24 mouse cellular contexts compared by ENCODE assay signal in the genomic region with DNA sequence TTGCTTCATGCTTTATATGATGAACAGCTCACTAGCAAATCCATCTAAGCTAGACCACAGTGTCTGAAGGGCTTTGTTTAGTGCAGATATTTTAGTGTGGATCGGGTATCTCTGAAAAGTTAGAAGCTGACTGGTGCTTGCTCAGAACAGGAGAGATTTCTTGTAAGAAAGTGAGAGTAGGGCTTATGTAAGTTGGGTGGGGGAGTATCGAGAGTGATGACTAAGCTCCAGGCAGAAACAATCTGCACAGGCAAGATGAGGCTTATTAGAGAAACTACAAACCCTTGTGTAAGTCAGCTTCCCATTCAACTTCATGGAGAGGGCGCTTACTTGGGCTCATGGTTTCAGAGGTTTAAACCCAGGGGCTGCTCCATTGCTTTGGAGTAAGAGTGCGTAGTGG.
DNase-seq lines count a peak whose midpoint lies in the region; TF ChIP-seq lines count a peak whose summit lies in the region.
"Had no signal": no experiment of that assay in that cellular context is flagged by ENCODE, and none has a peak within 500 bp of the region (broad histone marks: within the 10 kb centered on the region; RNA-seq: fewer than 3 reads in every experiment).

No protein-coding gene starts in this region.

- DNase-seq in layer of hippocampus, adult 2 months (ENCODE audit: low spot score in 2 of 2): peak; percentile 13 to 54
- no peak for DNase-seq in layer of hippocampus, postnatal 36 days
- DNase-seq in right cerebral cortex, adult 2 months (ENCODE audit: low spot score in 2 of 2): peak; percentile 26 to 38
- DNase-seq in right cerebral cortex, postnatal 4 days: no peak
- peak; percentile 19 to 31 for DNase-seq in left cerebral cortex, postnatal 14 days (ENCODE audit: low spot score in 2 of 2)
- DNase-seq in thymus, postnatal 10 days (ENCODE audit: low spot score in 2 of 2): no peak
- no peak for DNase-seq in embryo, embryonic 9.5 days (ENCODE audit: extremely low spot score)
- DNase-seq: adrenal gland, postnatal 14 days; B cell, adult 2 months; cerebellum, adult 8-10 months; cerebellum, postnatal 36 days; gastrocnemius, postnatal 25 days; heart, adult 18-20 months; heart, postnatal 14 days; kidney, adult 11 months; kidney, postnatal 36 days; lung, embryonic 14.5 days; thymus, postnatal 25 days had no signal

- intact Hi-C loops in left cerebral cortex, postnatal 14 days (cut with DNase I): no loop called here

- no peak overlapping the region for H3K4me3 ChIP-seq in layer of hippocampus, adult 2 months
- H3K4me3 ChIP-seq: embryonic facial prominence, embryonic 15.5 days; heart, embryonic 13.5 days; kidney, embryonic 15.5 days; limb, embryonic 15.5 days; midbrain, embryonic 13.5 days had no signal

- no peak for TF ChIP-seq CTCF in layer of hippocampus, adult 2 months (conservative IDR thresholded peaks at IDR 0.05)

- H3K27ac ChIP-seq in layer of hippocampus, adult 2 months: no peak overlapping the region
- H3K27ac ChIP-seq: embryonic facial prominence, embryonic 15.5 days; heart, embryonic 13.5 days; kidney, embryonic 15.5 days; limb, embryonic 15.5 days; liver, embryonic 14.5 days; midbrain, embryonic 13.5 days had no signal

Comparison
In these comparisons a context has a peak if more than half of its experiments do, and no peak if none do; other contexts are left out.
1. DNase-seq: peak in layer of hippocampus, adult 2 months (2 of 2), right cerebral cortex, adult 2 months (2 of 2) and left cerebral cortex, postnatal 14 days (2 of 2); none in layer of hippocampus, postnatal 36 days (0 of 2), right cerebral cortex, postnatal 4 days (single experiment), thymus, postnatal 10 days (0 of 2) and embryo, embryonic 9.5 days (single experiment).